Mouse (Mus musculus) heart, embryonic 13.5 days (tissue): ENCODE data around the gene Ogdh. TPM values are rescaled to one million over a fixed set of nuclear protein-coding genes. Genes with fewer than 3 reads are reported as not detected.

Experiments used
- ATAC-seq: fragments of 200-750 bp; cut with Nextera tagmentation; 2 replicates; pipeline ENCODE4 v1.8.0; 2017; ENCODE audit warnings: moderate TSS enrichment; ENCODE audit not compliant: insufficient number of reproducible peaks, low FRiP score, low TSS enrichment; ENCODE audit errors: extremely low read depth
- H3K27ac ChIP-seq: fragments of 300-500 bp; sonication (generic); replicated peaks from 2 replicates; pipeline ENCODE4 v1.5.1; 2015; ENCODE audit warnings: moderate library complexity, mild to moderate bottlenecking, inconsistent platforms
- H3K27me3 ChIP-seq: fragments of 300-500 bp; sonication (generic); replicated peaks from 2 replicates; pipeline ENCODE4 v1.6.1; 2015; ENCODE audit warnings: mild to moderate bottlenecking, inconsistent platforms
- H3K36me3 ChIP-seq: fragments of 300-500 bp; sonication (generic); 2 replicates; pipeline ENCODE4 v1.6.1; 2015; ENCODE audit warnings: mild to moderate bottlenecking, inconsistent platforms
- H3K4me1 ChIP-seq: fragments of 300-500 bp; sonication (generic); 2 replicates; pipeline ENCODE4 v1.6.1; 2015; ENCODE audit warnings: inconsistent platforms
- H3K4me2 ChIP-seq: fragments of 300-500 bp; sonication (generic); 2 replicates; pipeline ENCODE4 v1.6.1; 2015; ENCODE audit warnings: inconsistent platforms, mild to moderate bottlenecking, moderate library complexity
- H3K4me3 ChIP-seq: fragments of 300-500 bp; sonication (generic); 2 replicates; pipeline ENCODE4 v1.5.1; 2015; ENCODE audit warnings: moderate library complexity, mild to moderate bottlenecking, inconsistent platforms
- H3K9ac ChIP-seq: fragments of 300-500 bp; sonication (generic); 2 replicates; pipeline ENCODE4 v1.6.1; 2015; ENCODE audit warnings: inconsistent platforms, mild to moderate bottlenecking, moderate library complexity
- H3K9me3 ChIP-seq: fragments of 300-500 bp; sonication (generic); 2 replicates; pipeline ENCODE4 v1.6.1; 2016; ENCODE audit warnings: inconsistent platforms
- WGBS: fragments of 180-500 bp; shearing (Covaris S2); methylation state at CpG from one replicate; pipeline ENCODE4 v1.1.7; 2015; ENCODE audit warnings: mixed read lengths; 5-methylcytosine and 5-hydroxymethylcytosine counted together
- polyA plus RNA-seq: library from polyadenylated mRNA; unstranded; fragments of >200 nt; fragmentation: Nextera tagmentation; extraction: Ambion mirVana; gene quantifications from 2 replicates; pipeline ENCODE4 v1.2.1, GENCODE M21; 2015

Ogdh gene
- polyA plus RNA-seq, 1 experiment from 2014 or later, result 229 TPM

DNA sequence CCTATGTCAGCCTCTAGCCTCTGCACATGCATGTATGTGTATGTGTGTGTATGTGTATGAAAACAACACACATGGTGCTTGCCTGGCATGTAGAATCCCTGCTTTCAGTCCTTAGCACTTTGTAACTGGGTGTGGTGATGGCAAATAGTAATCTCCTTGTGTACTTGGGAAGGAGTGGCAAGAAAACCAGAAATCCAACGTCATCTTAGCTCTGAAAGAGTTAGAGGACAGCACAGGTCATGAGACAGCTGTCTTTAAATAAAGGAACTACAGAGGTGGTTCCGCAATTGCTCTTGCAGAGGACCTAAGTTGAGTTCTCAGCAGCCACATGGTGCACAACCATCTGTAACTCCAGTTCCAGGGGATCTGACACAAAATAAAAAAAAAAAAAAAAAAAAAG lies 8.0 kb downstream of the Ogdh start:
- no peak for ATAC-seq
- peaks cover 70% of the 10 kb centered on the region for H3K36me3 ChIP-seq

DNA sequence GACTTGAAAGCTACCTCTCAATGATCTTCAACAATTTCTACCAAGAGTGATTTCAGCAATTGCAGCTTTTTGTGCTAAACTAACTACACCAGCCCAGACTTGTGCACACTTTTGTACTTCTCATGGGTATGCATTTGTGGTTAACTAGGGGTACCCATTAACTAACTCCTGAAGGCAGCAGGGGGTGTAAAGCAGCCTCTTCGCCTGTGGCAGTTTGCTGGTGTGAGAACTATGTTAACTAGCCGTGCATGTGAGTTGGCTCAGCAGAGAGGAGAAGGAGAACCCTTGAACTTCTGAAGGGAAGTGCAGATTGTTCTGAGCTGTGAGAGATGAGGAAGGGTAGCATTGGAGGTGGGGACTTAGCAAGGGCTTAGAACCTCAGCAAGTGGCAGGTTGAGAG lies 11.4 kb downstream of the Ogdh start:
- no peaks in the 10 kb centered on the region for H3K9me3 ChIP-seq
- H3K4me1 ChIP-seq, result no peaks in the 10 kb centered on the region
- no peak overlapping the region for H3K4me3 ChIP-seq
- H3K9ac ChIP-seq, result no peak overlapping the region
- WGBS, result 82% methylated on average over 2 of the region's 2 CpGs
- ATAC-seq, result no peak
- peaks cover 91% of the 10 kb centered on the region for H3K36me3 ChIP-seq
- no peak overlapping the region for H3K4me2 ChIP-seq
- no peaks in the 10 kb centered on the region for H3K27me3 ChIP-seq
- H3K27ac ChIP-seq, result no peak overlapping the region

More for the DNA sequence above, 8.0 kb downstream of the Ogdh start:
- no peaks in the 10 kb centered on the region for H3K27me3 ChIP-seq
- H3K9me3 ChIP-seq, result no peaks in the 10 kb centered on the region
- H3K9ac ChIP-seq, result no peak overlapping the region
- peaks cover 12% of the 10 kb centered on the region for H3K4me1 ChIP-seq
- WGBS, result 85% methylated on average over 2 of the region's 2 CpGs
- H3K27ac ChIP-seq, result no peak overlapping the region
- no peak overlapping the region for H3K4me2 ChIP-seq
- no peak overlapping the region for H3K4me3 ChIP-seq

DNA sequence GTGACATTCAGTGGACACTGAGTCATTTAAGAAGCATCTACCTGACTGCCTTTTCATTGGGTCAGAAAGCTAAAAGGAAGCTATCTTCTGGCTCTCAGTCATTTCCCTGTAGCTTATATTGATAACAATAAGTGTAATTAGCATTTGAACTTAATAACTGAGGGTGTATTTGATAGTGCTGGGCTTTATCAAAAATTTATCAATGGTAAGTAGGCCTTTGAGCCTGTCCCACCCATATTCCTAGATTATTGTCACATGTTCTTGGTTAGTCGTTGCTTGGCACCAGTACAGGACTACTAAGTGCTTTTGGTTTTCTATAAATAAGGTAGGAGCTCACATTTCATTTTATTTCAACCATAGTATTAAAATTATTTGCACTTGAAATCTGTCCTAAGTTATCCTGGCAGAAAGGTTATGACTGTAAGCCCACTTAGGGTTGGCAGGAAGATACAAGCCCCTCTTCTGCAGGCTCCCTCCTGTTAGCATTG lies 14.6 kb downstream of the Ogdh start:
- Histone ChIP-seq H3K4me3 (no peak overlapping the region), H3K4me2 (no peak overlapping the region), H3K4me1 (no peaks in the 10 kb centered on the region), H3K9ac (no peak overlapping the region), H3K9me3 (no peaks in the 10 kb centered on the region), H3K27me3 (no peaks in the 10 kb centered on the region), H3K36me3 (peaks cover 90% of the 10 kb centered on the region), H3K27ac (no peak overlapping the region)
- ATAC-seq, result no peak
- WGBS, result 64% methylated on average over 1 of the region's 1 CpGs

DNA sequence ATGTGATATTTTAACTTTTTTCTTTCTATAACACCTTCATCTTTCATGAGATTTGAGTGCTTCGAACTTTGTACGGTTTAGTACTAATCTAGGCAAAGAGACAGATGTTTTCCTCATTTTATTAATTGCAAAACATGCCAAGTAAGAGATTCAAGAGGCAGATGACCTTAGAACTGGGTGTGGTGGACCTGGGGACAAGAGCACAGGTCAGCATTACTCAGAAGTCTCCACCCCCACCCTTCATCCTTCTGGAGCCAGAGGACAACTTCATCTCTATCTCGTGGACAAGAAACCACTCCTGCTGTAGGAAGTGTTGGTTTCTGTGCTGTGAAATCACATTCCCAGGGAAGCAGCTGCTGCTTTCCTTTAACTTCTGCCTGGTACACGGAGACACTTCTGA lies 16.7 kb downstream of the Ogdh start:
- Histone ChIP-seq H3K9ac (no peak overlapping the region), H3K36me3 (peaks cover 90% of the 10 kb centered on the region), H3K27me3 (no peaks in the 10 kb centered on the region), H3K4me2 (no peak overlapping the region), H3K27ac (no peak overlapping the region), H3K4me3 (no peak overlapping the region), H3K4me1 (no peaks in the 10 kb centered on the region), H3K9me3 (no peaks in the 10 kb centered on the region)
- 79% methylated on average over 4 of the region's 4 CpGs for WGBS
- no peak for ATAC-seq

DNA sequence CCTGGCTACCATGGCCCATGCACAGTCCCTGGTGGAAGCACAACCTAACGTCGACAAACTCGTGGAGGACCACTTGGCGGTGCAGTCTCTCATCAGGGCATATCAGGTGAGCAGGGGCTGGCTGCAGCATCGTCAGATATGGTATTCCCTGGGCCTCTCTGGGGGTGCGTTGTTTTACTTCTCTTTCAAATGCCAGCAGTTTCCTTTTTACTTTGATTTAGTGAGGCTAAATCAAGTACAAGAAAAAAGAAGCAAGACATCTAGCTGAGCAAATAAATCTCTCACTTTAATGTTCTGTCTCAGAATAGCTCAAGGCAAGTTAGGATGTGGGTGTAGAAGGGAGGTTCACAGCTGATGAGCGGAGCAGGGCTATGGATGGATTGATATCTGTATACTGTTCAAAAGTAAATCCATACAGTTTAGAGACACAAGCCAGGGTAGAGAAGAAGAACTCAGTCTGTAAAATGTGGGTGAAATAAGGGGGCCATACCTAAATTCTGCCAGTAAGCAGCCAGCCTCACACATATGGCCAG lies 22.5 kb downstream of the Ogdh start:
- Histone ChIP-seq H3K27ac (no peak overlapping the region), H3K4me1 (no peaks in the 10 kb centered on the region), H3K9me3 (no peaks in the 10 kb centered on the region), H3K36me3 (peaks cover 94% of the 10 kb centered on the region), H3K4me3 (no peak overlapping the region), H3K9ac (no peak overlapping the region), H3K4me2 (no peak overlapping the region), H3K27me3 (no peaks in the 10 kb centered on the region)
- WGBS, result 84% methylated on average over 7 of the region's 7 CpGs
- ATAC-seq, result no peak

DNA sequence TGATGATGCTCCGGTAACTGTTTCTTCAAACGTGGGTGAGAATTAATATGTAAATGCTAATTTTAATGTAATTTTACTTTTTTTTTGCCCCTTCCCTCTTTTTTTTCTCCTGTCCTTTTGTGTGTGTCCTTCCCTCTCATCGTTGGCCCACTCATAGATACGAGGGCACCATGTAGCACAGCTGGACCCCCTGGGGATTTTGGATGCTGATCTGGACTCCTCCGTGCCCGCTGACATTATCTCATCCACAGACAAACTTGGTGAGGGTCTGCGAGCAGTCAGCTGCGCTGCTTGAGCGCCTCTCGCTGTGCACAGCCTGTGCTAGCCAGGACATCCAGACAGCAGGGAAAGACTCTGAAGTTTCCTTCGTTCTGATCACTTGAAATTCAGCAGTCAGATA lies 25.4 kb downstream of the Ogdh start:
- Histone ChIP-seq H3K9ac (no peak overlapping the region), H3K4me2 (no peak overlapping the region), H3K4me3 (no peak overlapping the region), H3K27me3 (no peaks in the 10 kb centered on the region), H3K9me3 (no peaks in the 10 kb centered on the region), H3K36me3 (peaks cover 94% of the 10 kb centered on the region), H3K4me1 (no peaks in the 10 kb centered on the region), H3K27ac (no peak overlapping the region)
- 90% methylated on average over 11 of the region's 11 CpGs for whole genome bisulfite sequencing
- no peak for ATAC-seq

DNA sequence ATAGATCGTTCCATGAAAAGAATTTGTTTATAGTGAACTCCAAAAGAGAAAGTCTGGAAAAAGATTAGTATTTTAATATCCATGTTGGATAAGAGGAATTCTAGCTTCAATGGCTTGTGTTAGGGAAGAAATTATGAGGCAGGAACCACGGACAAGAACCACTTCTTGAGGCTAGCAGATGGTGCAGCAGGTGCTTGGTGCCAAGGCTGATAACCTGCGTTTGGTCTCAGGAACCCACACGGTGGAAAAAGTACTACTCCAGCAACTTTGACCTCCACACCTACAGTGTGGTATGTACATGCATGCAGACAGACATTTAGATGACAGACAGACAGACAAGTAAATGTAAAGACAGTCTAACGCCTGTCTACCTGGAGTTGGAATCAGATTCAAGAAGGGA lies 27.1 kb downstream of the Ogdh start:
- 91% methylated on average over 5 of the region's 5 CpGs for WGBS
- ATAC-seq, result no peak
- no peak overlapping the region for H3K27ac ChIP-seq
- no peaks in the 10 kb centered on the region for H3K9me3 ChIP-seq
- H3K4me2 ChIP-seq, result no peak overlapping the region
- peaks cover 8% of the 10 kb centered on the region; the same call in 1 of the 2 replicates for H3K4me1 ChIP-seq
- no peaks in the 10 kb centered on the region for H3K27me3 ChIP-seq
- peaks cover 97% of the 10 kb centered on the region for H3K36me3 ChIP-seq
- no peak overlapping the region for H3K9ac ChIP-seq
- H3K4me3 ChIP-seq, result no peak overlapping the region

DNA sequence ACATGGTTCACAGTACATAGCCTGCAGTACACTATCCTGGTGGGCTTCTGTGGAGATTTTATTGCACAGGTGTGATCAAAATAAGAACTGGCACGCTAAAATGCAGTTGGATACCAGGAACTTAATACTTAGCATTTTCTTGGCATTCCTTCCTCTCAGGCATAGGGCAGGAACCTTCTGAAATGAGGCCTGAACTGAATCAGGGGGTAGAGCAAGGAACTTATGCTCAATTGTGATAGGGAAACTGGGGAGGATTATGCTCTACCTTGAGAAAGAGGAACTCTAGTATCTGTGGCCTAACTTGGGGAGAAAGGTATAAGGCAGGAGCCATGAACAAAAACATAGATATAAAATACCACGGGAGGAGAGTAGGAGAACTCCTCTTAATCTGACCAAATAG lies 27.9 kb downstream of the Ogdh start:
- Histone ChIP-seq H3K36me3 (peaks cover 97% of the 10 kb centered on the region), H3K9ac (no peak overlapping the region), H3K27me3 (no peaks in the 10 kb centered on the region), H3K9me3 (no peaks in the 10 kb centered on the region), H3K27ac (no peak overlapping the region), H3K4me1 (peaks cover 13% of the 10 kb centered on the region), H3K4me2 (no peak overlapping the region), H3K4me3 (no peak overlapping the region)
- ATAC-seq, result no peak
- 87% methylated on average over 2 of the region's 2 CpGs for WGBS

DNA sequence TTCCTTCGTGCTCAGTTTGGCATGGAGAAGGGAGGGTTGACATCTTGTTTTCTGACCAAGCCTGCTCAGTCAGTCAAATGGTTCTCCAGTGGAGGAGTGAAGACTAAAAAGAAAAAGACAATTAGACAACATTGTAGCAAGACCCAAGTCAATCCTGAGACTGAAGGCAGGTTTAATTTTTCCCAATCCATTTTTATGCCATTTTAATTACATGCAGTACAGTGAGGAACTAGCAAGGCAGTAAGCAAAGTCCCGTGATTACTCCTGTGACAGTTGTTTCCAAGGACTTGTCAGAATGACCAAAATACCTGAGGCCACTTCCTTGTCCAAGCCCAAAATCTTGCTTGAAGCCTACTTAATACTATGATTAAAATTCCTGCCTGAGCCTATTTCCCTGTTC lies 30.7 kb downstream of the Ogdh start:
- H3K9ac ChIP-seq, result no peak overlapping the region
- no peak overlapping the region for H3K4me2 ChIP-seq
- ATAC-seq, result no peak
- H3K4me3 ChIP-seq, result no peak overlapping the region
- H3K36me3 ChIP-seq, result peaks cover 89% of the 10 kb centered on the region
- no peaks in the 10 kb centered on the region for H3K27me3 ChIP-seq
- no peaks in the 10 kb centered on the region for H3K9me3 ChIP-seq
- peaks cover 13% of the 10 kb centered on the region for H3K4me1 ChIP-seq
- 86% methylated on average over 2 of the region's 2 CpGs for WGBS
- no peak overlapping the region for H3K27ac ChIP-seq

DNA sequence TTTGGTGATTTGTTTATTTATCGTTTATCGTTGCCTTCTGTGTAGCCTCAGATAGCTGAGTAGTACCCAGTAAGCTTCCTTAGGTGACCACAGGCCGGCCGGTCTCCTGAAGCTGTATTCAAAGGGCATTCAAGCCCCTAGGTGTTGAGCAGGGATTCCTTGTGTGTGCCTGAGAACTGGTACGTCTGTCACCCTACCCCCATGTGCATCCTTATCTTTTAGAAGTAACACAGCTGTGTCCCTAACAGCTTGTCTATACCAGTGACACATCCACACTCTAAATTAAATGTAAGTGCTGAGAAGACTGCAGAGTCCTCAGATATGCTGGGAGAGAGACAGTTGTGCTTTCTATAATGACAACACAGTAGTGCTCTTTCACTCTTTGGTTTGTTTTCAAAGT lies 31.9 kb downstream of the Ogdh start:
- Histone ChIP-seq H3K36me3 (peaks cover 77% of the 10 kb centered on the region), H3K4me3 (no peak overlapping the region), H3K9me3 (no peaks in the 10 kb centered on the region), H3K27ac (no peak overlapping the region), H3K4me2 (no peak overlapping the region), H3K9ac (no peak overlapping the region), H3K27me3 (no peaks in the 10 kb centered on the region), H3K4me1 (peaks cover 13% of the 10 kb centered on the region)
- no peak for ATAC-seq
- 68% methylated on average over 5 of the region's 5 CpGs for WGBS

DNA sequence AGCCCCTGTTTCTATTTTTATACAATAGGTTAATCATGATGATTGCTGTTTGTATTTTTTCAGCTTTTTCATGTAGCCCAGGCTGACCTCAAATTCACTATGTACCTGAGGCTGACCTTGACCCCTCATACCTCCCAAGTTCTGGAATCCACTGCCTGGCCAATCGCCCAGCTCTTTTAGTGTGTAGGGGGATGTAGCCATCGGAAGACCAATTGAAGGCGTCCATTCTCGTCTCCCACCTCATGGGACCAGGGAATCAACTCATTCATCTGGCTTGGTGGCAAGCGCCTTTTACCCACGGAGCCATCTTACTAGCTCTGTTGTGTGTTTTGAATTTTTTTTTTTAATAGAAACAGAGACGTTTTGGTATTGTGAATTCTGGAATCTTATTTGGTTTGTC lies 39.8 kb downstream of the Ogdh start:
- ATAC-seq, result no peak
- Histone ChIP-seq H3K9ac (no peak overlapping the region), H3K27me3 (no peaks in the 10 kb centered on the region), H3K36me3 (peaks cover 65% of the 10 kb centered on the region), H3K9me3 (no peaks in the 10 kb centered on the region), H3K4me2 (no peak overlapping the region), H3K27ac (no peak overlapping the region), H3K4me3 (no peak overlapping the region), H3K4me1 (no peaks in the 10 kb centered on the region)
- whole genome bisulfite sequencing, result 91% methylated on average over 7 of the region's 7 CpGs

DNA sequence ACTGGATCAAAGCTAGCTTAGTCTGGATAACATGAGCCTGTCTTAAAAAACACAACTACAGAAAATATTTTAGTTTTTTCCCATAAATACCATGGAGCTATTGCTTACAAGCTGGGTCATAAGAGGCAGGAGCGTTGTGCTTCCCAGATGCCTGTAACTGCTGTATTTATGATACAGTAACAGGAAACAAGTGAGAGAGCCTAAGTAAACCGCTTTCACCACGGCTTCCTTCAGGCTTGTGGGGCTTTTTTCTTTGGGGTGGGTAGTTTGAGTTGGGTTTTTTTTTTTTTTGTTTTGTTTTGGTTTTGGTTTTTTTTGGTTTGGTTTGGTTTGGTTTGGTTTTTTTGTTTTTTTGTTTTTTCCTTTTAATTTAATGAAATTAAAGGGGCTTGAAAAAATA lies 41.2 kb downstream of the Ogdh start:
- Histone ChIP-seq H3K36me3 (peaks cover 79% of the 10 kb centered on the region), H3K9ac (no peak overlapping the region), H3K4me1 (no peaks in the 10 kb centered on the region), H3K4me3 (no peak overlapping the region), H3K4me2 (no peak overlapping the region), H3K27me3 (no peaks in the 10 kb centered on the region), H3K27ac (no peak overlapping the region), H3K9me3 (no peaks in the 10 kb centered on the region)
- WGBS, result 81% methylated on average over 3 of the region's 3 CpGs
- ATAC-seq, result no peak
